ENCODE assay signal across 11 mouse cellular contexts in genomic region chr4:41527996-41528395, GRCm38 (mm10). TPM values are rescaled to one million over a fixed set of nuclear protein-coding genes. Genes with fewer than 3 reads are reported as not detected.
DNase-seq lines count a peak whose midpoint lies in the region; ATAC-seq lines count a peak whose summit lies in the region.
"Had no signal": no experiment of that assay in that cellular context is flagged by ENCODE, and none has a peak within 500 bp of the region (broad histone marks: within the 10 kb centered on the region; RNA-seq: fewer than 3 reads in every experiment).

No protein-coding gene starts in this region.

- WGBS in neural tube, embryonic 13.5 days: 10% methylated on average over 8 of the region's 8 CpGs
- WGBS in kidney, embryonic 14.5 days: 8% methylated on average over 8 of the region's 8 CpGs
- 12% methylated on average over 8 of the region's 8 CpGs for WGBS in neural tube, embryonic 15.5 days
- 37% methylated on average over 8 of the region's 8 CpGs for WGBS in intestine, embryonic 15.5 days
- WGBS in heart, embryonic 10.5 days: 54% methylated on average over 8 of the region's 8 CpGs

- peaks cover 61% of the 10 kb centered on the region for H3K4me1 ChIP-seq in neural tube, embryonic 13.5 days (replicated peaks)
- H3K4me1 ChIP-seq in kidney, embryonic 14.5 days (ENCODE audit: control insufficient read depth, insufficient read depth, low read length): peaks cover 8% of the 10 kb centered on the region; the same call in 1 of the 2 replicates
- H3K4me1 ChIP-seq in neural tube, embryonic 15.5 days: peaks cover 46% of the 10 kb centered on the region
- H3K4me1 ChIP-seq in intestine, embryonic 15.5 days (replicated peaks): no peaks in the 10 kb centered on the region
- peaks cover 13% of the 10 kb centered on the region; the same call in 1 of the 2 replicates for H3K4me1 ChIP-seq in heart, embryonic 10.5 days
- H3K4me1 ChIP-seq: megakaryocyte, embryonic 14.5 days; stomach, embryonic 15.5 days had no signal

- no peak overlapping the region for H3K4me3 ChIP-seq in neural tube, embryonic 13.5 days
- H3K4me3 ChIP-seq in kidney, embryonic 14.5 days (ENCODE audit: low read length): no peak overlapping the region
- no peak overlapping the region for H3K4me3 ChIP-seq in neural tube, embryonic 15.5 days (replicated peaks)
- no peak overlapping the region for H3K4me3 ChIP-seq in intestine, embryonic 15.5 days (replicated peaks)
- H3K4me3 ChIP-seq in heart, embryonic 10.5 days: no peak overlapping the region
- H3K4me3 ChIP-seq: embryonic facial prominence, embryonic 13.5 days; megakaryocyte, embryonic 14.5 days; stomach, embryonic 15.5 days had no signal

- no peaks in the 10 kb centered on the region for H3K9me3 ChIP-seq in neural tube, embryonic 13.5 days
- no peaks in the 10 kb centered on the region for H3K9me3 ChIP-seq in kidney, embryonic 14.5 days (ENCODE audit: control insufficient read depth, low read length)
- no peaks in the 10 kb centered on the region for H3K9me3 ChIP-seq in neural tube, embryonic 15.5 days (replicated peaks)
- no peaks in the 10 kb centered on the region for H3K9me3 ChIP-seq in intestine, embryonic 15.5 days
- no peaks in the 10 kb centered on the region for H3K9me3 ChIP-seq in heart, embryonic 10.5 days
- H3K9me3 ChIP-seq: embryonic facial prominence, embryonic 13.5 days; megakaryocyte, embryonic 14.5 days; stomach, embryonic 15.5 days had no signal

- H3K27me3 ChIP-seq in neural tube, embryonic 13.5 days: no peaks in the 10 kb centered on the region
- H3K27me3 ChIP-seq in kidney, embryonic 14.5 days (ENCODE audit: control insufficient read depth, insufficient read depth, low read length): no peaks in the 10 kb centered on the region
- no peaks in the 10 kb centered on the region for H3K27me3 ChIP-seq in neural tube, embryonic 15.5 days (replicated peaks)
- no peaks in the 10 kb centered on the region for H3K27me3 ChIP-seq in intestine, embryonic 15.5 days (replicated peaks)
- peaks cover 21% of the 10 kb centered on the region; the same call in 1 of the 2 replicates for H3K27me3 ChIP-seq in heart, embryonic 10.5 days (ENCODE audit: insufficient read depth, poor library complexity, severe bottlenecking)
- H3K27me3 ChIP-seq: stomach, embryonic 15.5 days had no signal

- peaks cover 5% of the 10 kb centered on the region; the same call in 1 of the 2 replicates for H3K36me3 ChIP-seq in neural tube, embryonic 13.5 days
- no peaks in the 10 kb centered on the region for H3K36me3 ChIP-seq in kidney, embryonic 14.5 days (ENCODE audit: control insufficient read depth, insufficient read depth, low read length)
- no peaks in the 10 kb centered on the region for H3K36me3 ChIP-seq in neural tube, embryonic 15.5 days
- no peaks in the 10 kb centered on the region for H3K36me3 ChIP-seq in intestine, embryonic 15.5 days
- H3K36me3 ChIP-seq in heart, embryonic 10.5 days: no peaks in the 10 kb centered on the region
- H3K36me3 ChIP-seq: embryonic facial prominence, embryonic 13.5 days; stomach, embryonic 15.5 days had no signal

- DNase-seq in neural tube, embryonic 10.5 days (ENCODE audit: extremely low spot score, low spot score): no peak
- peak; percentile 26 for DNase-seq in embryo, embryonic 10.5 days (ENCODE audit: low spot score)
- DNase-seq in heart, embryonic 10.5 days (ENCODE audit: low spot score): no peak

- H3K4me2 ChIP-seq in neural tube, embryonic 13.5 days: no peak overlapping the region
- no peak overlapping the region for H3K4me2 ChIP-seq in kidney, embryonic 14.5 days (replicated peaks; ENCODE audit: low read depth, low read length)
- H3K4me2 ChIP-seq in neural tube, embryonic 15.5 days: no peak overlapping the region
- H3K4me2 ChIP-seq in intestine, embryonic 15.5 days (replicated peaks): no peak overlapping the region
- H3K4me2 ChIP-seq: embryonic facial prominence, embryonic 13.5 days; stomach, embryonic 15.5 days had no signal

- peak; percentile 10; the same call in 1 of the 2 replicates for ATAC-seq in neural tube, embryonic 13.5 days (ENCODE audit: low read depth)
- peak; percentile 85 for ATAC-seq in kidney, embryonic 14.5 days (ENCODE audit: low FRiP score, low TSS enrichment)
- peak; percentile 15; the same call in 1 of the 2 replicates for ATAC-seq in neural tube, embryonic 15.5 days (ENCODE audit: low FRiP score)
- no peak for ATAC-seq in activated CD4-positive, CD25-positive, alpha-beta regulatory T cell, adult 4 months
- no peak for ATAC-seq in intestine, embryonic 15.5 days

- H3K27ac ChIP-seq in neural tube, embryonic 13.5 days (replicated peaks): peak overlapping the region; percentile 57; the same call in 1 of the 2 replicates
- H3K27ac ChIP-seq in kidney, embryonic 14.5 days (ENCODE audit: low read depth, low read length): no peak overlapping the region
- H3K27ac ChIP-seq in neural tube, embryonic 15.5 days (replicated peaks): 0 out of 2 replicates have a peak overlapping the region, but pooled peaks have one; percentile 38
- H3K27ac ChIP-seq in intestine, embryonic 15.5 days: no peak overlapping the region
- no peak overlapping the region for H3K27ac ChIP-seq in heart, embryonic 10.5 days
- H3K27ac ChIP-seq: embryonic facial prominence, embryonic 13.5 days; stomach, embryonic 15.5 days had no signal

- peak overlapping the region; percentile 5; the same call in 1 of the 2 replicates for H3K9ac ChIP-seq in neural tube, embryonic 13.5 days
- H3K9ac ChIP-seq in kidney, embryonic 14.5 days (ENCODE audit: low read depth, low read length): no peak overlapping the region
- no peak overlapping the region for H3K9ac ChIP-seq in neural tube, embryonic 15.5 days (replicated peaks)
- H3K9ac ChIP-seq in intestine, embryonic 15.5 days: no peak overlapping the region
- H3K9ac ChIP-seq: embryonic facial prominence, embryonic 13.5 days; stomach, embryonic 15.5 days had no signal

RNA-seq across cellular contexts. Expression of gene 1110017D15Rik, which starts 10.9 kb away (rescaled TPM):
- polyA plus RNA-seq in neural tube, embryonic 13.5 days (2015; fragmentation: Nextera tagmentation; extraction: Ambion mirVana): 6.8 and 8.7 TPM in 2 replicates
- polyA plus RNA-seq in kidney, embryonic 14.5 days (2014; fragmentation: Nextera tagmentation; extraction: Ambion mirVana): 0.93 and 1.0 TPM in 2 replicates
- polyA plus RNA-seq in neural tube, embryonic 15.5 days (2015; fragmentation: Nextera tagmentation; extraction: Ambion mirVana): 8.6 and 10.1 TPM in 2 replicates
- polyA plus RNA-seq in activated CD4-positive, CD25-positive, alpha-beta regulatory T cell, adult 4 months (2017; shearing (Covaris generic)): not detected
- polyA plus RNA-seq in intestine, embryonic 15.5 days (2015; fragmentation: Nextera tagmentation; extraction: Ambion mirVana): 0.28 and 0.55 TPM in 2 replicates
- 1.0 TPM in 1 of 2 replicates, not detected in the other for polyA plus RNA-seq in heart, embryonic 10.5 days (2016; fragmentation: Nextera tagmentation; extraction: Ambion mirVana)

RNA-seq across cellular contexts. Expression of gene AI464131, which starts 25.1 kb away (rescaled TPM):
- 5.7 and 6.5 TPM in 2 replicates for polyA plus RNA-seq in neural tube, embryonic 13.5 days (2015; fragmentation: Nextera tagmentation; extraction: Ambion mirVana)
- polyA plus RNA-seq in kidney, embryonic 14.5 days (2014; fragmentation: Nextera tagmentation; extraction: Ambion mirVana): 3.8 and 8.9 TPM in 2 replicates
- polyA plus RNA-seq in neural tube, embryonic 15.5 days (2015; fragmentation: Nextera tagmentation; extraction: Ambion mirVana): 7.8 and 8.3 TPM in 2 replicates
- polyA plus RNA-seq in activated CD4-positive, CD25-positive, alpha-beta regulatory T cell, adult 4 months (2017; shearing (Covaris generic)): not detected
- 8.1 and 9.4 TPM in 2 replicates for polyA plus RNA-seq in intestine, embryonic 15.5 days (2015; fragmentation: Nextera tagmentation; extraction: Ambion mirVana)
- polyA plus RNA-seq in heart, embryonic 10.5 days (2016; fragmentation: Nextera tagmentation; extraction: Ambion mirVana): 2.9 and 3.2 TPM in 2 replicates

RNA-seq across cellular contexts. Expression of gene Fam219a, which starts 41.3 kb away (rescaled TPM):
- 14.7 and 18.8 TPM in 2 replicates for polyA plus RNA-seq in neural tube, embryonic 13.5 days (2015; fragmentation: Nextera tagmentation; extraction: Ambion mirVana)
- polyA plus RNA-seq in kidney, embryonic 14.5 days (2014; fragmentation: Nextera tagmentation; extraction: Ambion mirVana): 2.2 and 2.7 TPM in 2 replicates
- polyA plus RNA-seq in neural tube, embryonic 15.5 days (2015; fragmentation: Nextera tagmentation; extraction: Ambion mirVana): 15.2 and 17.9 TPM in 2 replicates
- under 1 TPM; 0.18 to 0.29 TPM for polyA plus RNA-seq in activated CD4-positive, CD25-positive, alpha-beta regulatory T cell, adult 4 months (2017; shearing (Covaris generic))
- polyA plus RNA-seq in intestine, embryonic 15.5 days (2015; fragmentation: Nextera tagmentation; extraction: Ambion mirVana): 2.3 TPM in 2 replicates
- polyA plus RNA-seq in heart, embryonic 10.5 days (2016; fragmentation: Nextera tagmentation; extraction: Ambion mirVana): 1.5 and 2.2 TPM in 2 replicates

RNA-seq across cellular contexts. Expression of gene Dnaic1, which starts 41.6 kb away (rescaled TPM):
- polyA plus RNA-seq in neural tube, embryonic 13.5 days (2015; fragmentation: Nextera tagmentation; extraction: Ambion mirVana): 0.87 and 1.0 TPM in 2 replicates
- 2.2 and 2.4 TPM in 2 replicates for polyA plus RNA-seq in kidney, embryonic 14.5 days (2014; fragmentation: Nextera tagmentation; extraction: Ambion mirVana)
- 2.1 and 2.5 TPM in 2 replicates for polyA plus RNA-seq in neural tube, embryonic 15.5 days (2015; fragmentation: Nextera tagmentation; extraction: Ambion mirVana)
- polyA plus RNA-seq in activated CD4-positive, CD25-positive, alpha-beta regulatory T cell, adult 4 months (2017; shearing (Covaris generic)): not detected
- 5.6 and 5.8 TPM in 2 replicates for polyA plus RNA-seq in intestine, embryonic 15.5 days (2015; fragmentation: Nextera tagmentation; extraction: Ambion mirVana)
- 1.4 and 1.7 TPM in 2 replicates for polyA plus RNA-seq in heart, embryonic 10.5 days (2016; fragmentation: Nextera tagmentation; extraction: Ambion mirVana)

Comparison
In these comparisons a context has a peak if more than half of its experiments do, and no peak if none do; other contexts are left out.
1. ATAC-seq: peak in neural tube, embryonic 13.5 days (single experiment), kidney, embryonic 14.5 days (single experiment) and neural tube, embryonic 15.5 days (single experiment); none in activated CD4-positive, CD25-positive, alpha-beta regulatory T cell, adult 4 months (single experiment) and intestine, embryonic 15.5 days (single experiment).
2. H3K27ac ChIP-seq: peak in neural tube, embryonic 13.5 days (single experiment) and neural tube, embryonic 15.5 days (single experiment); none in kidney, embryonic 14.5 days (single experiment), intestine, embryonic 15.5 days (single experiment) and heart, embryonic 10.5 days (single experiment).